10 mouse cellular contexts compared by ENCODE assay signal in genomic region chr4:22479368-22480090, GRCm38 (mm10). TPM values are rescaled to one million over a fixed set of nuclear protein-coding genes. Genes with fewer than 3 reads are reported as not detected.
DNase-seq lines count a peak whose midpoint lies in the region; ATAC-seq and TF ChIP-seq lines count a peak whose summit lies in the region.
"Had no signal": no experiment of that assay in that cellular context is flagged by ENCODE, and none has a peak within 500 bp of the region (broad histone marks: within the 10 kb centered on the region; RNA-seq: fewer than 3 reads in every experiment).

No protein-coding gene starts in this region.

- peak; percentile 17 for ATAC-seq in forebrain, embryonic 12.5 days (ENCODE audit: low FRiP score)
- no peak for ATAC-seq in limb, embryonic 13.5 days (ENCODE audit: low FRiP score, low read depth)

- H3K4me1 ChIP-seq in forebrain, embryonic 12.5 days, result peaks cover 39% of the 10 kb centered on the region
- peaks cover 21% of the 10 kb centered on the region; the same call in 1 of the 2 replicates for H3K4me1 ChIP-seq in limb, embryonic 13.5 days
- H3K4me1 ChIP-seq: lung, embryonic 15.5 days had no signal

- peak overlapping the region; percentile 62 for H3K9ac ChIP-seq in forebrain, embryonic 12.5 days
- no peak overlapping the region for H3K9ac ChIP-seq in limb, embryonic 13.5 days
- H3K9ac ChIP-seq: lung, embryonic 15.5 days had no signal

- H3K36me3 ChIP-seq in forebrain, embryonic 12.5 days (replicated peaks), result no peaks in the 10 kb centered on the region
- H3K36me3 ChIP-seq in limb, embryonic 13.5 days, result no peaks in the 10 kb centered on the region
- H3K36me3 ChIP-seq: lung, embryonic 15.5 days had no signal

- 1% methylated on average over 28 of the region's 28 CpGs for WGBS in forebrain, embryonic 12.5 days
- 2% methylated on average over 28 of the region's 28 CpGs for WGBS in limb, embryonic 13.5 days

- no peak for TF ChIP-seq CTCF in layer of hippocampus, adult 2 months (conservative IDR thresholded peaks at IDR 0.05)

- peak overlapping the region; percentile 41; the same call in 1 of the 2 replicates for H3K27ac ChIP-seq in layer of hippocampus, adult 2 months
- peak overlapping the region; percentile 83 for H3K27ac ChIP-seq in forebrain, embryonic 12.5 days
- H3K27ac ChIP-seq in limb, embryonic 13.5 days, result no peak overlapping the region
- H3K27ac ChIP-seq: lung, embryonic 15.5 days had no signal

- H3K4me2 ChIP-seq in forebrain, embryonic 12.5 days, result peak overlapping the region; percentile 70
- H3K4me2 ChIP-seq in limb, embryonic 13.5 days (replicated peaks), result peak overlapping the region; percentile 21
- H3K4me2 ChIP-seq: lung, embryonic 15.5 days had no signal

- no peaks in the 10 kb centered on the region for H3K9me3 ChIP-seq in forebrain, embryonic 12.5 days
- H3K9me3 ChIP-seq in limb, embryonic 13.5 days, result no peaks in the 10 kb centered on the region
- H3K9me3 ChIP-seq: lung, embryonic 15.5 days had no signal

- peaks cover 39% of the 10 kb centered on the region for H3K27me3 ChIP-seq in forebrain, embryonic 12.5 days
- peaks cover 90% of the 10 kb centered on the region for H3K27me3 ChIP-seq in limb, embryonic 13.5 days

- DNase-seq in layer of hippocampus, adult 2 months (ENCODE audit: low spot score in 2 of 2), result no peak
- no peak for DNase-seq in layer of hippocampus, adult 11-12 months (ENCODE audit: low spot score)
- peak; percentile 48 for DNase-seq in retina, embryonic 14.5 days (ENCODE audit: low spot score)
- no peak for DNase-seq in layer of hippocampus, adult 9-10 months (ENCODE audit: low spot score)
- DNase-seq in adrenal gland, postnatal 10 days, result no peak
- DNase-seq in layer of hippocampus, postnatal 14 days (ENCODE audit: low spot score in 2 of 2), result no peak
- DNase-seq: heart, postnatal 14 days had no signal

- peak overlapping the region; percentile 6; the same call in 1 of the 2 replicates for H3K4me3 ChIP-seq in layer of hippocampus, adult 2 months
- peak overlapping the region; percentile 34 for H3K4me3 ChIP-seq in forebrain, embryonic 12.5 days (replicated peaks)
- no peak overlapping the region for H3K4me3 ChIP-seq in limb, embryonic 13.5 days
- H3K4me3 ChIP-seq: lung, embryonic 15.5 days had no signal

RNA-seq across cellular contexts. Expression of gene Pou3f2, which starts 8.6 kb away (rescaled TPM):
- total RNA-seq in layer of hippocampus, adult 2 months (2021), result 1 to 10 TPM; 9.6 to 10.0 TPM
- polyA plus RNA-seq in forebrain, embryonic 12.5 days (2016; fragmentation: Nextera tagmentation; extraction: Ambion mirVana), result 39.3 and 47.8 TPM in 2 replicates
- 0.37 and 0.38 TPM in 2 replicates for polyA plus RNA-seq in limb, embryonic 13.5 days (2015; fragmentation: Nextera tagmentation; extraction: Ambion mirVana)
- under 1 TPM; 0.09 to 0.21 TPM for total RNA-seq in adrenal gland, postnatal 10 days (2021)
- 10 to 100 TPM in 1 of 2 experiments, 1 to 10 TPM in 1; 10.0 to 11.2 TPM for total RNA-seq in layer of hippocampus, postnatal 14 days (2021)
- total RNA-seq: heart, postnatal 14 days had no signal

Comparison
In these comparisons a context has a peak if more than half of its experiments do, and no peak if none do; other contexts are left out.
1. RNA of gene Pou3f2, which starts 8.6 kb away (total RNA-seq): 10.0 to 11.2 TPM in layer of hippocampus, postnatal 14 days and 9.6 to 10.0 TPM in layer of hippocampus, adult 2 months; 0.09 to 0.21 TPM in adrenal gland, postnatal 10 days; every median in the first group is over 4 times any median in the second.